Mouse (Mus musculus) CD8-positive naive resting alpha-beta T cell, adult 57 days (primary cell): ENCODE data around the gene Lcmt1. TPM values are rescaled to one million over a fixed set of nuclear protein-coding genes. Genes with fewer than 3 reads are reported as not detected.

Source experiments
- total RNA-seq: library from RNA; stranded (reverse); gene quantifications from one replicate; pipeline ENCODE4 v1.2.4, GENCODE M21; 2023

The Lcmt1 gene
- total RNA-seq, result 18.7 TPM

DNA sequence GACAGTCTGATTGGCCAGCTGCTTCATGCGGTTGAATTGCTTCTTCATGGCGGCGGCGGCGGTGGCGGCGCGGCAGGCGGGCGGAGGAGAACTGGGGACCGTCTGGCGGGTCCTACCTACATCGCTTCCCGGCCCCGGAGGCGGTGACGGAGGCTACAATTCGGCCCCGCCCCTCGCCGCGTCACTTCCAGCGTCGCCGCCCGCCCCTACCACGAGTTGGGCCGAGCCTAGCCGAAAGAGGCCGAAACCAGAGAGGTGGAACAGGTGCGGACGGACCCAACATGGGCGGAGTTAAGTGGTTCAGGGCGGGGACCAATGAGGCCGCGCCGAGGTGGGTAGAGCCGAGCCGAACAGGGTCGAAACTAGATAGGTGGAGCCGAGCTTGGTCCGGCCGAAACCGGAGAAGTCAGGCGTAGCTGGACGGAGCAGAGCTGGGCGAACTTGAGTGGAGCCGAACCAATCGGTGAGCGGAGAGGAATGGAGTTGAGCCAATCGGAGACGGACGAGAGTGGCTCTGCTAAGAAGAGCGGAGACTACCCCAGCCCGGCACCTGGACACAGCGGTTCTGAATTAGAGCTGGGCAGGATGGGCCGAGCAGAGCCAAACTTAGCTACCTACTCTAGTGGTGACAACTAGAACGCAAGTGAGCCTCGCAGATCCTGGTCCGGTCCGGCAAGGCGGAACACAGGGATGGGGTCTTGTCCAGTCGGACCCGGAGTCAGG is at the start of gene Lcmt1, which contains the start of gene Arhgap17:
Gene Lcmt1, plus strand, starts transcription at position 26 of the 723 bp plus-strand sequence.
Gene Arhgap17, minus strand, starts transcription at position 157 of the 723 bp plus-strand sequence.

DNA sequence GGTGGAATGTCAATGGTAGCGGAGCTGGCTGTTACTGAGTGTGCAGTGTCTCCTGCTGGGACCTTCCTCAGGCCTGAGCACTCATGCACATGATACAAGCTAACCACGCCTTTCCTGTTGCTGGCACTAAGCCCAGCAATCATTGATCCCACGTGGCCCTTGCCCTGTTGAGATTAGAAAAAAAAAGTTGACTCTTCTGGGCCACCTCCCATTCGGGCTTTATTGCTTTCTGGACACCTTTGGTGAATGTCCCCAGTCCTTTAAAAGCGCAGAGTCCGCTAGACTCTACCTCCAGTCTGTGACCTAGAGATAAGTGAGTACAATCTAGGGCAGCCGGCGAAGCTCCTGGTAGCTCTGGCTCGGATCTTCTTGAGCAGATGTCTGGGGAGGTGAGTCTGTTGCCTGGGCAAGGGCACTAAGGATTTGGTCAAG is 92.5 kb downstream of the Lcmt1 start, which contains the start of gene Aqp8:
Gene Aqp8, plus strand, starts transcription at position 222 of the 432 bp plus-strand sequence.

Other genes starting within 250 kb of the Lcmt1 start
- 105 TPM for gene Tnrc6a, start 245.9 kb upstream of the Lcmt1 start, total RNA-seq
- not detected for gene Slc5a11, start 155.0 kb upstream of the Lcmt1 start, total RNA-seq
- 69.2 TPM for gene Arhgap17, start 131 bp downstream of the Lcmt1 start, total RNA-seq
- gene Aqp8, start 92.5 kb downstream of the Lcmt1 start, total RNA-seq, result not detected
- 0.34 TPM for gene Zkscan2, start 130.7 kb downstream of the Lcmt1 start, total RNA-seq